Mouse (Mus musculus) liver, adult 2 months (tissue): ENCODE data around the gene Npnt. TPM values are rescaled to one million over a fixed set of nuclear protein-coding genes. Genes with fewer than 3 reads are reported as not detected.

Source experiments
- DNase-seq: peaks from one replicate; pipeline ENCODE4 v3.0.0-alpha.2; 2011; ENCODE audit warnings: low read depth, low spot score; ENCODE audit errors: extremely low read depth
- H3K27ac ChIP-seq: fragments of 200-500 bp; replicated peaks from 2 replicates; pipeline ENCODE4 v1.5.1; 2012; ENCODE audit warnings: low read depth, mild to moderate bottlenecking, control low read depth, inconsistent platforms, low read length; ENCODE audit not compliant: insufficient read depth
- H3K27me3 ChIP-seq: fragments of 200-500 bp; 2 replicates; pipeline ENCODE4 v1.6.1; 2012; ENCODE audit warnings: mild to moderate bottlenecking, moderate library complexity, low read length, inconsistent platforms; ENCODE audit not compliant: control insufficient read depth, insufficient read depth
- H3K36me3 ChIP-seq: fragments of 200-500 bp; 2 replicates; pipeline ENCODE4 v1.6.1; 2012; ENCODE audit warnings: low read length, inconsistent platforms; ENCODE audit not compliant: control insufficient read depth, insufficient read depth
- H3K4me1 ChIP-seq: fragments of 200-500 bp; 2 replicates; pipeline ENCODE4 v1.6.1; 2011; ENCODE audit warnings: low read length; ENCODE audit not compliant: control insufficient read depth, insufficient read depth
- H3K4me3 ChIP-seq: fragments of 200-500 bp; 2 replicates; pipeline ENCODE4 v1.5.1; 2011; ENCODE audit warnings: low read depth, mild to moderate bottlenecking, control low read depth, low read length, moderate library complexity; ENCODE audit not compliant: insufficient read depth
- H3K79me2 ChIP-seq: fragments of 200-500 bp; 2 replicates; pipeline ENCODE4 v1.6.1; 2012; ENCODE audit warnings: inconsistent platforms, mild to moderate bottlenecking, low read length, moderate library complexity; ENCODE audit not compliant: control insufficient read depth, insufficient read depth
- H3K9ac ChIP-seq: fragments of 200-500 bp; 2 replicates; pipeline ENCODE4 v1.6.1; 2012; ENCODE audit warnings: low read depth, mild to moderate bottlenecking, control low read depth, inconsistent platforms, low read length
- CTCF ChIP-seq: fragments of 200-500 bp; IDR thresholded peaks from 2 replicates; pipeline ENCODE4 v1.5.1; 2011; ENCODE audit warnings: low read depth, low read length, control low read depth
- POLR2A ChIP-seq: fragments of 200-500 bp; IDR thresholded peaks from 2 replicates; pipeline ENCODE4 v1.6.1; 2011; ENCODE audit warnings: low read length, control low read depth; ENCODE audit not compliant: insufficient read depth; ENCODE audit errors: extremely low read depth
- WGBS: fragments of 180-500 bp; shearing (Covaris S2); methylation state at CpG from one replicate; pipeline ENCODE4 v1.1.7; 2018; 5-methylcytosine and 5-hydroxymethylcytosine counted together
- polyA plus RNA-seq: library from polyadenylated mRNA; depleted of rRNA; stranded (reverse); fragments of >200 nt; gene quantifications from 2 replicates; pipeline ENCODE4 v1.2.3, GENCODE M21; 2012
- total RNA-seq: library from RNA; depleted of rRNA; stranded (reverse); fragments of >200 nt; gene quantifications from 2 replicates; pipeline ENCODE4 v1.2.3, GENCODE M21; 2014

Gene Npnt
- total and polyA plus RNA-seq, 2 experiments, result 0.09 to 0.39 TPM

DNA sequence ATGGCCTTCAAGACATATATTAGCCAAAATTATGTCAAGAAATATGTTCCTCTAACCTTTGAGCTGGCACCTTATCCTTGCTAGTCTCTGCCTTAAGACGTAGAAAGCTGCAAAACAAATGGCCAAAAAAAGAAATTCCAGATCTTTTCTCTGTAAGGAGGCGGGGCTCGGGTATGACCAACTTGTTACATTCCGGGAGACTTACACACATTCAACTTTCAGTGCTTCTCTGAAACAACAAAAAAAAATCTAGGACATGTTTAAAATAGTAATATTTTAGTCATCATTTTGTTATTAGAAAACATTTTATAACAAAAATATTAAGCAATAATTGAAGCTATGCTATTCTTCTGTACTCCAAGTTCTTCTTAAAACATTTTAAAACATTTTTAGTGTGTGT lies 18.6 kb downstream of the Npnt start:
- Histone ChIP-seq H3K27me3 (no peaks in the 10 kb centered on the region), H3K79me2 (no peaks in the 10 kb centered on the region), H3K4me3 (no peak overlapping the region), H3K4me1 (no peaks in the 10 kb centered on the region), H3K36me3 (no peaks in the 10 kb centered on the region), H3K27ac (no peak overlapping the region), H3K9ac (no peak overlapping the region)
- 92% methylated on average over 4 of the region's 4 CpGs for WGBS
- no peak for DNase-seq
- TF ChIP-seq CTCF, result no peak
- no peak for TF ChIP-seq POLR2A

DNA sequence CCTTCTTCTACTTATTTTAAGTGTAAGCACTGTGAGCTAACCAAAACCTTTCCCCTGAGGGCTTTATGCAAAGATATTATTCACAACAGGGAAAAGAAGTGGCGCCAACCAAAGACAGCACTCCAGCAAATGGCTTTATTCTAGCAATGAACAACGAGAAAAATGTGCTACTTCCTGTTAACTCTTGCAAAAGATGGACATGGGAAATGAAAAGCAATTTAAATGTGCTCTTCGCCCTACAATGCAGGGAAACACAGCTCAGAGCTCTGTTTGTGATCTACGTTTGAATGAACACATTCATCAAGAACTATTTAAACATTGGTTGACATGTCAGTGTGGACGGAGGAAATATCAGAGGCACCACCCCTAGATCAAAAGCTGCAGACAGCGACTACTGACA lies 20.2 kb downstream of the Npnt start:
- no peak overlapping the region for H3K27ac ChIP-seq
- no peaks in the 10 kb centered on the region for H3K79me2 ChIP-seq
- H3K36me3 ChIP-seq, result no peaks in the 10 kb centered on the region
- 70% methylated on average over 6 of the region's 6 CpGs for WGBS
- no peak for TF ChIP-seq CTCF
- no peak for TF ChIP-seq POLR2A
- no peaks in the 10 kb centered on the region for H3K27me3 ChIP-seq
- H3K4me3 ChIP-seq, result no peak overlapping the region
- no peak for DNase-seq
- no peak overlapping the region for H3K9ac ChIP-seq
- H3K4me1 ChIP-seq, result no peaks in the 10 kb centered on the region

DNA sequence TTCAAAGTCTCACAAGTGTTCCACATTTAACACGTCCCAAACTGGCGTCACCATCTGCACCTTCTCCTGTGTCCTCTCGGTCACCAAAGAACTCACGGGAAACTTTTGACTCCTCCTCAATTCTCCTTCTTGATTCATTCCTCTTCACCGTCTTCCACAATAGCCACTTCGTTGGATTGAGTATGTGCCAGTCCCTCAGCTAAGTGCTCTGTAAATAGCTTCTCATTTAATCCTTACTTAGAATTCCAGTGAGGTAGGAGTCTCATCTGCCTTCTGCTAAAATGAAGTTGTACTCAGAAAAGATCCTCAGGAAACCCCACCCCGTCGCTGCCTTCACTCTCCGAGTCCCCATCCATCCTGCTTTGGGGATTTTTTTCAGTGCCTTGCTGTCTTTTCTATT lies 21.9 kb downstream of the Npnt start:
- no peaks in the 10 kb centered on the region for H3K4me1 ChIP-seq
- H3K9ac ChIP-seq, result no peak overlapping the region
- H3K27me3 ChIP-seq, result no peaks in the 10 kb centered on the region
- no peak overlapping the region for H3K4me3 ChIP-seq
- no peak overlapping the region for H3K27ac ChIP-seq
- WGBS, result 88% methylated on average over 9 of the region's 9 CpGs
- H3K36me3 ChIP-seq, result no peaks in the 10 kb centered on the region
- TF ChIP-seq CTCF (no peak), POLR2A (no peak)
- DNase-seq, result no peak
- no peaks in the 10 kb centered on the region for H3K79me2 ChIP-seq

DNA sequence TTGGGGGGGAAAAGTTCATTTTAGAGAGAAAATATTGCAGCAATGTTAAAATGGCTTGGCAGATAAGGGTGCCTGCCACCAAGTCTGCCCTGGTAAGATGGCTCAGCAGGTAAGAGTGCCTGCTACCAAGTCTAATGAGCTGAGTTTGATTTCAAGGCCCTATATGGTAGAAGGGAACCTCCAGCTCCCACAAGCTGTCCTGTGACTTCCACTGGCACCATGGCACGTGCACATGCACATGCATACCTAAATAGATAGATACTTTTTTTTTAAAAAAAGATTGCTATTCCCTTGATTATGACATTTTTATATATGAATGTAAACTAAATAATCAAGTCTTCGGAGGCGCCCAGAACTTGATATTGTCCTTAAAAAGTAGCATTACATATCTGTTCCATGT lies 30.3 kb downstream of the Npnt start:
- DNase-seq, result no peak
- H3K9ac ChIP-seq, result no peak overlapping the region
- no peak for TF ChIP-seq CTCF
- no peak for TF ChIP-seq POLR2A
- H3K27ac ChIP-seq, result no peak overlapping the region
- H3K36me3 ChIP-seq, result no peaks in the 10 kb centered on the region
- 97% methylated on average over 3 of the region's 3 CpGs for whole genome bisulfite sequencing
- H3K4me3 ChIP-seq, result no peak overlapping the region
- no peaks in the 10 kb centered on the region for H3K27me3 ChIP-seq
- no peaks in the 10 kb centered on the region for H3K4me1 ChIP-seq
- no peaks in the 10 kb centered on the region for H3K79me2 ChIP-seq

DNA sequence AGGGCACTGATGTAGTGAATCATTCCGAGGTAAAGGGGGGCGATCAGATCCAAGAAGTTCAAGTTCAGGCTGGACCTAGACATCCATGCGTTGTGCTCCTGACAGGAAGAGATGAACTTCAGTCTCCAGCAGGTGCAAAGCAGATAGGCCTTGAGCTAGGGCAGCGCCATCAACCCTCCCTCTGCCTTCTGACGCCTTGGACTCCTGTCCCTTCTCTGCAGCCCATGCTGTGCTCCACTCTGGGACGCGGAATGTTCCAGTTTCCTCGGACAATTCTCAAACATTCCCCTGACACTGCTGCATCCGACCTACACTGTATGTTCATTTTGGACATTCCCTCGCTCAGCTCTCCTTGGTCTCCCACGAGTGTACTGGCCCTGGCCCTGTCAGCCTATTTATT lies 30.9 kb downstream of the Npnt start:
- TF ChIP-seq CTCF, result no peak
- TF ChIP-seq POLR2A, result no peak

DNA sequence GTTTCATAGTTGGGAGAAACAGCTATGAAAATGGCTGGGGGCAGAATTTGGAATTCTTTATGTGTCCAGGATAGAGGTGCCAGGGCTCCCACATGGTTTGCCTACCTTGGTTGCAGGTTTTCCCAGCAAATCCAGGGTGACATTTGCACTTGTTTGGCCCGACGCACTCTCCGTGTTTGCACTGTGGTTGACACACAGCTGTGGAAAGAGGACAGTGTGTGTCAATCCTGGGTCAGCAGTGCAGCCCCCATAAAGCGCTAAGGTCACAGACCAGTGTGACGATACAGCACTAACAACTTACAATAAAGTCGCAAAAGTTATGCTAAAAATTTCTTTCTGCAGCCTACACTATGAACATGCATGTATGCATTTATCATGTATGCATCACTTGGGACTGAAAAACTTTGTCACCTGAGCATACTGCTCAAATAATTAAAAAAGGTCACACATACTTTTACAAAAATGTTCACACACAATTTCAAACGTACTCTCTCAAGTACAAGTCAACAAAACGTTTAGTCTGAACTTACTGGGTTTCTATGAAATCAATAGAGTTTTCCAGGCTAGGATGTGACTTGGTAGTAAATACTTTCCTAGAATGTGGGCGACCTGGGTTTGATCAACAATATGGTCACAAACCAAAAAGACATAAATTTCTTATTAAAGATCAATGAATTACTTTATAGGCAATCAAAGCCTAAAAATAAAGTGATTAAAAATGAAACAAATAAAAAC lies 32.6 kb downstream of the Npnt start:
- no peak for TF ChIP-seq POLR2A
- TF ChIP-seq CTCF, result no peak
- H3K27me3 ChIP-seq, result no peaks in the 10 kb centered on the region
- H3K4me1 ChIP-seq, result no peaks in the 10 kb centered on the region
- 33% methylated on average over 9 of the region's 9 CpGs for WGBS
- DNase-seq, result peak; percentile 72
- no peak overlapping the region for H3K27ac ChIP-seq
- H3K9ac ChIP-seq, result no peak overlapping the region
- H3K79me2 ChIP-seq, result no peaks in the 10 kb centered on the region
- no peak overlapping the region for H3K4me3 ChIP-seq
- H3K36me3 ChIP-seq, result no peaks in the 10 kb centered on the region

More for the DNA sequence above, 30.9 kb downstream of the Npnt start:
- H3K9ac ChIP-seq, result no peak overlapping the region
- H3K27ac ChIP-seq, result no peak overlapping the region
- H3K4me3 ChIP-seq, result no peak overlapping the region
- no peaks in the 10 kb centered on the region for H3K79me2 ChIP-seq
- 92% methylated on average over 11 of the region's 11 CpGs for WGBS
- no peak for DNase-seq
- H3K27me3 ChIP-seq, result no peaks in the 10 kb centered on the region
- H3K36me3 ChIP-seq, result no peaks in the 10 kb centered on the region
- H3K4me1 ChIP-seq, result no peaks in the 10 kb centered on the region
